Mouse (Mus musculus) mature B cell (primary cell): ENCODE data around the gene Nlgn1.

ENCODE experiments used
- in situ Hi-C: fragments of 300-500 bp; cut with MboI; formaldehyde crosslinking; loops from 2 replicates; pipeline ENCODE4 v1.14.3; 2019

Gene Nlgn1

DNA sequence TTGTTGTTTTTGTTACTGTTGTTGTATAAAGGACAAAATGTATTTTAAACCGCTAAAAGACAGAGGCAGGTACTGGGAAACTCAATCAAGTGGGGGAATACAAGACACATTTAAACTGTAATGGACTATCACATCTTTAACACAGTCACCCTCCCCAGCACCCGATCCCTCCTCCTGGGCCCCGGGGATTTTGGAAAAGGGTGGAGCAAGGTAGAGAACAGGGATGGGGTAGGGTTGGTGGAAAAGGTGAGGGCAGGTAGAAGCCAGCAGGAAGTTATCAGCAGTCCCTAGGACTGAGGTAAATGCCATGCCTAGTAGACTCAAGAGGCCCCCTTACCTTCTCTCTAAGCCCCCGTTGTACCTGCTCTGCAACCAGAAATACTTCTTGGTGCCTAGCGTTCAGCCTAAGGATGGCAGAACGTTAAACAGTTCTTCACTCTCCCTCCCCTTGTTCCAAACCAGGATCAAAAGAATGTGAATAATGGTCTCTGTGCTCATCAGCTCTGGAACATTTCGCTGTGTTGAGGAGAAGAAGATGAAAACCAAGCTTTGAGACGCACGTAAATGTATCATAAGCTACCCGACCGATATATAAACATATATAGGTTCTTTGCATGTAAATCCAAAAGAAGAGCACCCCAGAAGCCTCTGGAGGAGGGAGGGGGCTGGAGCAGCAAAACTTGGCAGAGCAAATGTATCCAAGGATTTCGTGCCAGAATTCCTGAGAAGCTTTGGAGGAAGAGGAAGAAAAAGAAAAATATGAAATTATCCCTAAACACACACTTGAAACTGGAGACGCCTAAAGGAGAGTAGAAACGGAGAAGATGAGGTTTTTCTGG lies at the start of gene Nlgn1:
Gene Nlgn1, minus strand, starts transcription at position 61 of the 839 bp plus-strand sequence.
- in situ Hi-C loops = no loop called here

DNA sequence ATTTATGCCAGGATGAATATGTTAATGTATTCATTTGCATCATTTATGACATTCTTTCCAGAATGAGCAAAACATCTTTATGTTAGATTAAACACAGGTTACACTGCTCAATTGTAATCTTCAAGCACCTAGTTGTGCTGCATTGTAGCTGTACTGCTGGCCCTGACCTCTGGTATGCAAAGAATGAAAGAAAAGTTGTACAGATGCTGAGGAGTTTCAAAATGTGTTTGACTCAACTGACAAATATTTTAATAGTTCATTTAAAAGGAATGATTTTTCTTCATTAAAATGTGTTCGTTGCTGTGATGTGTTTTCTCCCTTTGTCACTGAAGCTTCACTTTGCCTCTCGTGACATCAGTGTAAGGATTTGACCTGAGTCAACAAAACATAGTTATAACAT lies 46.0 kb upstream of the Nlgn1 start:
- in situ Hi-C loops = no loop called here

DNA sequence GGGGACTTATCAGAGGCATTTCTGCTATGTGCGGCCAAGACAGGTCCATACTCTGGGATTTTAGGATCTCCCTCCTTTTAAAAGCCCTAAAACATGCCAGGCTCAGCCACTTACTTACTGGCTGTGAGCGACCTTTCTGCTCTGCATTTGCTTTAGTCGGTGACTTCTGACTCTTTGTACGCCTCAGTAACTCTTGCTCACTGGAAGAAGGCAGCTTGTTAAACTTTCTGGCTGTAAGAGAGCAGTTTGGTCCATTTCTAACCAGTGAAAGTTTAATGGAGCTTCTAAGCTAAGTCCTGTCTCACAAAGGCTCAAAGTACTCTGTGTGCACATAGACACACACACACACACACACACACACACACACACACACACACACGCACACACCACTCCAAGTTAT lies 22.8 kb upstream of the Nlgn1 start:
- in situ Hi-C loops = no loop called here

DNA sequence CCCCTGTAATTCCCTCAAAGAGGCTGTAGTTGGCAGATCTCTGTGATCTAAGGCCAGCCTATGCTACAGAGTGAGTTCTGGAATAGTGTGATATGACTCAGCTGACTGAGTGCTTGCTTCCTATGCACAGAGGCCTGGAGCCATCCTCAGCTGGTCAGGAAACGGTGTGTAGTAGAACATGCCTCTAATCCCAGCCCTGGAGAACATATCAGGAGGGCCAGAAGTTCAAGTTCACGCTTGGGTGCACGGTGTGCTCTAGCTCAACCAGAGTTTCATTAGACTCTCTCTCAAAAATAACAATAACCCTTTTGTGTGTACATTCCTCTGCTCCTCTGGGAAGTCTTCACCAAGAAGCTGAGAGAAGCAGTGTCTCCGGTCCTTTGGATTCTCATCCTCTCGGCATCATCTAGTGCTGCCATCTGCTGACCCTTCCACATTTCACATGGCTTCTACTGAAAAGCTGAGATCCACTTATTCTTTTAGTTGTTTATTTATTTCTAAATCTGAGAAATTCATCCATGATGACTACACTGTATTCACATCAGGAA lies 22.3 kb upstream of the Nlgn1 start:
- in situ Hi-C loops = no loop called here

DNA sequence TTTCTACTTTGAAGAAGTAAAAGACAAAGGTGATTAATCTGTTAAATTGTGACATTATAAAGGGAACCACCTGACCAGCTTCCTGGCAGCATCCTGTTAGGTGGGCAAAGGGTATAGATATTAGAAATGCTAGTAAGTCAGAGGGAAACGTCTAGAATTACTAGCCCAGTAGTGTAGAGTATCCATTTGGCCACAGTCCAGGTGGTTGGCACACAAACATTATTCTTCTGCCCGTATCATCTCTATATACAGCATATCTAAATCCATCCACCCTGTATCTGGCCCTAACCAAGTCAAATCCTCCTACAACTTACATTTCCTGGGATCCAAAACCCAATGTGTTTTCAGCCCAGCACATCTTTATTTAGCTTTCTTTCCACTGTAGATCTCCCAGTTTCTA lies 5.2 kb upstream of the Nlgn1 start:
- in situ Hi-C loops = no loop called here

DNA sequence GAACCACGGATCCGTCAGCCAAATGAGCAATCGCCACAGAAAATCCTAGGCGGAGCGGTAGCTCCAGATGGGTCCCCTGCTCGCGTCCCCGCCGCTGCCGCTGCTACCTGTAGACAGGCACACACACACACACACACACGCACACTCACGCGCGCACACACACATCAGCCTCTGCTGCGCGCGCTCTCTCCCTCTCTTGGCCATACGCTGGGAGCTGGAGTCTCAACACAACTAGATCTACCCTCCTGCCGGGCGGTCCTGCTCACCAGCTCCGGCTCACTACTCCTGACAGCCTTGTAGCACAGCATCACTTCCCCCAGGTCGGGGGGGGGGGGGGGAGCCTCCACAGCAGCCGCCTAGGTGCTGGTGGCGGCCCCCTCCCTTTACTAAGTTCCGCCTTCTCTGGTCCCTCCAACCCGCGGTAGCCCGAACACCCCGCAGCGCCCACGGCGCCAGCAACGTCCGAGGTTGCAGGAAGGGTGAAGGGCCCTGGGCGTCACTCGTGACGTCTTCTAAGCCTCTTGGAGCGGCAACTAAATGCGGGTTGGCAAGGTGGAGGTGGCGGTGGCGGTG lies 1.1 kb upstream of the Nlgn1 start:
- in situ Hi-C loops = no loop called here

DNA sequence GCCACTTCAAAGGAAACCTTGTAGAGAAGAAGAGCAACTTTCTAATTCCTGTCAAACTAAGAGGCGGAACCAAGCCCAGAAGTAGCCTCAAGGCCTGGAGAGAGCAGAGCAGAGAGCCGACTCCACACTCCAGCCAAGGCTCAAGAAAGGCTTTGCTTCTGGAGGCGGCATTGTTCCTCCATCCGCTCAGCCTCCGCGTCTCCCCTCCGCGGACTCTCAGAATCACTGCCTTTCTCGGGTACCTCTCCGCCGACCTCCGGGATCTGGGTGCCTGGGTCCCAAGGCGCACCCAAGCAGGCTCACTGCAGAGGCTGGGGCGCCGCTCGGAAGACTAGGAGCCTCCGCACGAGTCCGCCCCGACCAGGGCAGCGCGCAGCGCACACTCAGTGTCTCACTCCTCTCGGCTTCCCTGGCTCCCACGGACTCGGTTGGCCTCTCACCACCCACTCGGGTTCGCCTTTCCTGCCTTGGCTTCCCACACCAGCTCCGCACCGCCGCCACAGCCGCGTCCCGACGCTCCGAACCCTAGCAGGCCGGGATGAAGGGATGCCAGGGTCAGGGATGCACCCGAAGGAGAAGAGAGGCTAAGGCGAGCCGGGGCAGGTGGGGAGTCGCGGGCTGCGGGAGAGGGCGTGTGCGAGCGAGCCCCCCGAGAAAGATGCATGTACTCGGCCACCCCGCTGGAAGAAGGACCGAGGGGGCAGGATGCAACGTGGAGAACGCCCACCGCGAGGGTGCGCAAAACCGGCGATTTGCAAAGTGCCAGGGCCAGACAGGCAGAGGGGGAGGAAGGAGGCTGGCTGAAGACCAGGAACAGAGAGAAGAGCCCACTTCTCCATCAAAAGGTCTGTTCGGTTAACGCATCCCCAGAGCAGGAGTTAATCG lies 841 bp downstream of the Nlgn1 start:
- in situ Hi-C loops = no loop called here

DNA sequence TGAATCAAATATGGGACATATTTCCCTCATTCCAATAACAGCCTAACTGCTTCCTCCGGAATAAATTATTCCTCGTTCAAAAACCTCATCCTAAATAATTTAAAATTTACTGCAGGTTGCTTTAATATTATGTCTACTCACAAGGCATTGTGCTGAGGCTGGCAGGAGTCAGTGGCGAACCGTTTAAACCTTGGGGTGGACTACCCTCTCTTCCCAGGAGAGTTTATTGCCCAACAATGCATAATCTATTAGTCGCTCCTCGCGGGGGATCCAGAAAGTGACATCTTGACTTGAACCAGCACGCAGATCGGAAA lies 1.4 kb downstream of the Nlgn1 start:
- in situ Hi-C loops = no loop called here

DNA sequence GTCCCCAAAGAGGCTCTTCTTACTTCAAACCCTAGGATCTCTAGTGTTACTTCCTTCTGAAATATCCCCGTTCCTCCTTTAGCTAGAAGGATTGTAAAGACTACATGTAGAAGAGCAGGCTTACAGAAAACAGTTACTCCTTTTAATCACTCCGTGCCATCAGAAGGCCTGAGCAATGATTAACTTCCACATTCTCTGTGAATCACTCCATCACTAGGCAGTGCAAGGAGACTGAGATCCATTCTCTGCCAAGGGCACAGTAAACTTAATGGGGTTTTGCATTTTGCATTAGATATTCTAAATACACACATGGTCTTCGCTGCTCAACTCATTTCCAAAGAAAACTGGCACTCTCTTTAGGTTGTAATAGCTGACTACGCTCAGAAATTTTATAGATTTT lies 2.2 kb downstream of the Nlgn1 start:
- in situ Hi-C loops = no loop called here

DNA sequence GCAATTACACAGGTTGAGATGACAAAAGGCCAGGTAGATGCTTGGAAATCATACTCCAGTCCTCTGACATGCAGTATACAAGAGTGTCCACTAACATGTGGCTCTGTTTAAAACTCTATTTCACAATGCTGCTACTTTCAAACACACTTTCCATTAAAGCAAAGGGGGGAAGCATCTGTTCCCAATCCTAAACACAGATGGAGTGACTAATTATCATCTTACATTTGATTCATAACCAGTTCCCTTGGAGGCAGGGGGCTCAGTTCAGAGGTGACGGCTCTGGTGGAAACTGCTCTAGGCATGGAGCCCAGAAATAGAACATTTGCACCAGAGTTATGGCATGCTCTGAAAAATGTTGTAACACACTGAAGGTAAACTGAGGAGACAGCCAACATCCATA lies 7.8 kb downstream of the Nlgn1 start:
- in situ Hi-C loops = no loop called here

DNA sequence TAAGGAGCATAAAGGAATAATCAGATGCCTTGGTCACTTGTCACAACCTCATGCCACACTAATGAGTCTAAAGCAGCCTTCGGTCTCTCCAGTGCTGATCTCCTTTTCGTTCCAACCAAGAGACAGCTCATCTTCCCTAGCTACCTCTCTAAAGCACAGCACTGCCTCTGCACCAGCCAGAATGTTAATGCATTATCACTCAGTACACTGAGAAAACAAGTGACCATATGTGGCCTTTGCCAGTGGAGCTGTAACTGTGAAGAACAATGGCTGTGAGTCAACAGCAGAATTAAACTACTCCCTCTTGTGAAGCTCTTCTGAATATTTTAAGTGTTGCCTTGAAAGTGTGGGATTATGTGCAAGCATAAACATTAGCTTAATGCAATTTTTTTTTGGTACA lies 14.9 kb downstream of the Nlgn1 start:
- in situ Hi-C loops = no loop called here

DNA sequence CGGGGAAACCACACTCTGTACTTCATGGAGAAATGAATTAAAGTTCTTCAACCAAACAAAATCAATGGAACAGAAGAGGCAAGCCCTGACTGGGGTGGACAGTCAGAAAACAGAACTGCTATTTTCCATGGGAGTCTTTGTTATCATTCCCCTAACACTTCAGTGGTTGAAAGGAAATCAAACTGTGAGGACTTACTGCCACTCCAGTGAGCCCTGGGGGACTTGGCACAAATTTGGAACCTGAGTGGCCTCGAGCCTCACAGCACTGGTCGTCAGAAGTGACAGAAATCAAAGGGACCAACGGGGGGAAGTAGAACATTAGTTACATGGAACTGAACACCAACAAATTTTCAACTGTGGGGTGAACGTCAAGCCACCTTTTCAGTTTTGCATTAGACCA lies 34.4 kb downstream of the Nlgn1 start:
- in situ Hi-C loops = no loop called here

DNA sequence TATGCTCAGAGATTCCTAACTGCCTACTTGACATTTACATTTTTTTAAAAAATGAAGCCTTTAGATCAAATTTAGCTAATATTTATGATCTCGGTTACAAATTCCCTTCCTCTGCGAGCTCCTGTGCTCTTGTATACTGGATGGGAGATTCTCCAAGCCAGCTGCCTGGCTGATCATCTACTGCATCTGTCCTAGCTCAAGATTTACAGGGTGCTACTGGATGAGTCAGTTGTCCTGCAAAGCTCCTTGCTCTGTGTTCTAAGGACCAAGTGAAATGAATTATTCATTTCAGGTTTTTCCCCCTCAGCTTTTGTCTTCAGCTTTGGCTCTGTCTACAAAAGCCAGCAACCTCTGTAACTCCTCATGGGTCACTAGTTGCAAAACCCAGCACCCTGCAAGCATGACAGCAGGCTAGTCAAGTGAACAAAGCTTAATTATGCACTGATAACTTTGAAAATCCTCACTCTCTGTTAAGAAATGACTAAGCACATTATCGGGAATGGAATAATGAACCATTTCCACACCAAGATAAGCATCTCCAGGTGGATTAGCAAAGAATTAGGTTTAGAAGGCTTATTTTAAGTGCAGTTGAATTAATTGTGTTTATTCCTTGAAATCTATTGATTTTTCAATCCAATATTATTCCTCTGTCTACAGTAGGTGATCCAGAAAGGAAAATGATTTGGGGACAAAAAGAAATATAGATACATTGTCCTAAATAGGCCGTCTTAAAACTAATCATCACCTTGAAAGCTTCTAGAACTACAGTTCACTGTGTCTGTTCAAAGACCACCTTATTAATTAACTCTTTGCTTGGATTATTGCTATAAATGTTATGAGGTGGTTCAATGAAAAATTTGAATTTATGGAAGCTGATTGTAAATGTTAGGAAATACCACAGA lies 61.1 kb downstream of the Nlgn1 start:
- in situ Hi-C loops = no loop called here

DNA sequence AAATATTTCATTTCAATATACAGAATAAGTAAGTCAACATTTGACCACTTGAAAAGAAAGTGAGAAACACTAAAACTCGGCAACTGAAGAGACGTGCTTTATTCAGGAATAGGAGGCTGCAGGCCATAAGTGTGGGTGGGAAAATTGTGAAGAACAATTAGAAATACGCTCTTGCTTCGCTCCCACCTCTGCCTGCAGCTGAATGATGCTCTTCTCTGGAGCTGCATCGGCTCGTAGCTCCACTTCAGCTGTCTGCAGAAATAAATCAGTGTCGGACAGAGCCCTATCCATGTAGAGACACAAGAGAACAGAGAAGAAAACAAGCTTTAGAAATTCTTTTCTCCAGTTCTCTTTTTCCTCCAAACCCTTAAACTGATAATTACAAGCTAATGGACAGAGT lies 85.7 kb downstream of the Nlgn1 start:
- in situ Hi-C loops = no loop called here

DNA sequence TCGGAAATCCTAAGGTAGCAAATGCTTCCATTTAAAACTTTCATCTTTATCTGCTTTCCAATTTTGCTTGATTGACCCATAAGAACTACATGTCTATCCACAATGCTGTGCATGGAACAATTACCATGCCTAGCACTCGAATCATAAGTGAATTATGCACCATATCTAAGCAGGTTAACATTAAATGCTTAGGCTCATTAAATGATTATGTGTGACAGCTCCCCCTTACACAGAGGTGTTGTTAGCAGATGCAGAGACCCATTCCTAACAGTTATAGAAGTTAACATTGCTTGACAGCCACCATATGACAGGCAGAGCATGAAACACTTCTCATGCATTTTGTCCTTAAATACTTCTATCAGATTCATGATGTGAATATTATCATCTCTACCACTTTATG lies 89.0 kb downstream of the Nlgn1 start:
- in situ Hi-C loops = no loop called here

DNA sequence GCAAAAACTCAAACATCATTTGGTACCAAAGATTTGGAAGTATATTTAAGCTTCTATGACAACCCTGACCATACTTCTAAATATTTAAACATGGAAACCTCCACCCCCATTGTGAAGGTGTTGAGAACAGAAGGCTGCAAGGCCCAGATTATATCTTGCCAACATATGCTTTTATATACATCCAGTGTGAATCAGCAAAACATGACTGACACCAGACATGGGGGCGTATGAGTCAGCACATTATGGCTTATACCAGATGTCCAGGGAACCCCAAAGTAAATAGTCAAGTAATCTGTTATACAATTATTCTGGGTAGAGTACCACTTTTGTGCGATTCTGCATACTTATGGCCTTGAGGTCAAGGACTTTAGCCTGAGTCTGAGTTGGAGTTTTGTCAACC lies 102.3 kb downstream of the Nlgn1 start:
- in situ Hi-C loops = no loop called here

DNA sequence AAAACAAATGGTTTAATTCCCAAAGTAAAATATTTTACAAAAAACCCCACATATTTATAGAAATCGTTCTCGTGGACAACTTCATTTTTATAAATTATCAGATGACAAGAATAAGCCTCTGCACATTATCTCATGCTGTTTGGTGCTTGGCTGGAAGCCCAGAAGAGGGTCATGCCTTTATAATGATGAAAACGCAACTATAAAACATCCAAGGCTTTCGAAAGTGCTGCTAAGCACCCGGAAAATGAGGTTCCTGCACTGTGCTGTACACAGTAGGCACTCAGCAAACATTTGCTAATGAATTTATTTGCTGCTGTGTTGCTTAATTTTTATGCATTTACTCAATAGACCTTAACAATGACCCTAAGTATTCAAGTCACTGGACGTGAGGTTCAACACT lies 103.4 kb downstream of the Nlgn1 start:
- in situ Hi-C loops = no loop called here

DNA sequence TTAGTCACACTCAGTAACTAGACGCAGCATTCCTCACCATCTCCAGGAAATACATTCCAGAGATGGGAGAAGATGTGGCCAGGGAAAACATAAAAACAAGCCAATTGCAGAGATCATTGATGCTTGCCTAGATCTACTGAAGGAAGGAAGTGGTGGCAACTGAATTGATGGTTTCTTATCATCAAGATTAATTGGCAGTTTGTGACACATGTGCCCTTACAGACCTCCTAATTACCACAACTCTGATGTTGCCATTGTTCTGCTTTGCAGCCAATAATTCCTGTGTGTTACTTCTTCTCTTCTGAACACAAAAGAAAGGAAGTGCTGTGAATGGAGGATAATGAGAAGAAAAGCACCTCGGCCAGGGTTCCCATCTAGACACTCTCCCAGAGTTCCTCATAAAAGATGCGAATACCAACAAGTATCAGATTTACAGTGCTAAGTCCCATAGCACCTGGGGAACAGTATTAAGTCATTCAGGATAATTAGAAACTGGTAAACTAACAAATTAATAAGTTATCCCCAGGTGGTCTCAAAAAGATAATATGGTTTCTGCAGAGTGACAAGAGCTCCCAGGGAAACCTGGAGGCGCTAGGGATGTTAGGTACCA lies 104.0 kb downstream of the Nlgn1 start:
- in situ Hi-C loops = no loop called here

DNA sequence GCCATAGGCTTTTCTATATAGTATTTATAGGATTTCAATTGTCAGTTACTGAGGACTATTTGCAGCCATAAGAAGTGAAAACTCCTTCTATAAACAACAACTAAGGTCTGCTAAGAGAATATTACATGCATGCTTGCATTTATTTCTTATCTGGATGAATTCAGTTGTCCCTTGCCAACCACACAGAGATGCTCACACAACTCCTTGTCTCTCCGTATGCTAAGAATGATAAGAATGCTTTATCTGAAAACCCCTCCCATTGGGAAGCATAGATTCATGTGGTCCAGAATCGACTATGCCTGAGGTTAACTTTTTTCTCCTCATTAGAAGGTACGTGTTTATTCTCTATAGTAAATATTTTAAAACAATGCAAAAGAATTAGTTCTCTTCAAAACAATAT lies 108.8 kb downstream of the Nlgn1 start:
- in situ Hi-C loops = no loop called here

DNA sequence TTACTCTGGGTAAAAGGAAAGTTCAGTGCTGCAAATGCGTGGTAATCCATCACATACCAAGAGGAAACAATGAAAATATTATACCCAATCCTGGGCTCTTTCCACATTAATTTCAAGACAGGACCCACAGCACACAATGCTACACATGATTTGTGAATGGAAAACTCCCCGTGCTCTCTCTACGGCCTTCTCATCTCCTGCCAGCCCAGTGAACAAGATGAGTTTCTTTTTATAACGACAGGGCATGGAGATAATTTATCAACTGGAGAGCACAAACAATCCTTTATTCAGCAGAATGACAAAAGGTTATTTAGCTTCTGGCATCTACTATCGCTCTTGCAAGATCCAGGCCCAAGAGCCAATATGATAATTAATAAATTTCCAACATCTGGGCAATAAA lies 116.0 kb downstream of the Nlgn1 start:
- in situ Hi-C loops = no loop called here

DNA sequence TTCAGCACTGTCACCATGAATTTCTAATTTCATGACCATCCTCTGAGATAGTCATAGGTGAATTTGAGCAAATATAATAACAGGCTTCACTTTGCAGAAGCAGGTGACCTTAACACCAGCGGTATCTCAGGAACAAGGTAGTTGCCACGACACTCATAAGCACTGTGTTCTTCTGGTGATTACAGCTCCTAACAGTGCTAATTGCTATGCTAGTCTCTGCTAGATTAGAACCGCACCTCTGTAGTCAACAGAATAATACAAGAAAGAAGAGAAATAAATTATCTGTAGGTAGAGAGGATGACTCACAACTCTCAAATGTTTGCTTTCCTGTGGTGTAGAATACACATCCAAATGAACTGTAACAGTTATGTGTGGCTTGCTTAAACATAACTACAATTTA lies 129.6 kb downstream of the Nlgn1 start:
- in situ Hi-C loops = no loop called here
